Comparison of ENCODE assay signal across 25 mouse cellular contexts in genomic region chr14:21013800-21014334, GRCm38 (mm10).
"Had no signal": no experiment of that assay in that cellular context is flagged by ENCODE, and none has a peak within 500 bp of the region (broad histone marks: within the 10 kb centered on the region; RNA-seq: fewer than 3 reads in every experiment).

No protein-coding gene starts in this region.

- H3K4me1 ChIP-seq: heart, embryonic 13.5 days; heart, embryonic 15.5 days; hindbrain, embryonic 13.5 days; hindbrain, embryonic 15.5 days; kidney, embryonic 15.5 days; limb, embryonic 13.5 days; limb, embryonic 15.5 days; liver, embryonic 12.5 days had no signal

- DNase-seq: gastrocnemius, postnatal 14 days; gastrocnemius, postnatal 36 days; heart, adult 2 months; heart, postnatal 14 days; heart, postnatal 36 days; kidney, adult 11 months; kidney, adult 2 months; kidney, adult 9 months; kidney, postnatal 14 days; kidney, postnatal 36 days; layer of hippocampus, adult 9-11 months; layer of hippocampus, postnatal 36 days; left cerebral cortex, postnatal 4 days had no signal

- H3K4me3 ChIP-seq: heart, adult 2 months; heart, embryonic 13.5 days; heart, embryonic 15.5 days; hindbrain, embryonic 13.5 days; hindbrain, embryonic 15.5 days; kidney, embryonic 15.5 days; limb, embryonic 13.5 days; limb, embryonic 15.5 days; liver, embryonic 12.5 days had no signal

- H3K4me2 ChIP-seq: heart, embryonic 11.5 days; heart, embryonic 13.5 days; heart, embryonic 15.5 days; hindbrain, embryonic 13.5 days; hindbrain, embryonic 15.5 days; kidney, embryonic 15.5 days; limb, embryonic 13.5 days; limb, embryonic 15.5 days; liver, embryonic 12.5 days had no signal

- H3K9me3 ChIP-seq: heart, embryonic 13.5 days; heart, embryonic 15.5 days; hindbrain, embryonic 13.5 days; hindbrain, embryonic 15.5 days; kidney, embryonic 15.5 days; limb, embryonic 13.5 days; limb, embryonic 15.5 days; liver, embryonic 12.5 days had no signal

- ATAC-seq: hindbrain, postnatal 0 days; intestine, embryonic 16.5 days; liver, embryonic 12.5 days had no signal

- H3K27ac ChIP-seq: heart, adult 2 months; heart, embryonic 13.5 days; heart, embryonic 15.5 days; hindbrain, embryonic 13.5 days; hindbrain, embryonic 15.5 days; hindbrain, postnatal 0 days; kidney, embryonic 15.5 days; kidney, postnatal 0 days; limb, embryonic 13.5 days; limb, embryonic 15.5 days; liver, embryonic 12.5 days had no signal

- H3K9ac ChIP-seq: heart, embryonic 13.5 days; heart, embryonic 15.5 days; hindbrain, embryonic 13.5 days; hindbrain, embryonic 15.5 days; kidney, embryonic 15.5 days; limb, embryonic 13.5 days; limb, embryonic 15.5 days; liver, embryonic 12.5 days had no signal

- H3K27me3 ChIP-seq: heart, embryonic 13.5 days; heart, embryonic 15.5 days; hindbrain, embryonic 13.5 days; hindbrain, embryonic 15.5 days; kidney, embryonic 15.5 days; limb, embryonic 13.5 days; limb, embryonic 15.5 days; liver, embryonic 12.5 days had no signal
